Mouse (Mus musculus): Measurements from ENCODE around the gene Rffl. TPM values are rescaled to one million over a fixed set of nuclear protein-coding genes. Genes with fewer than 3 reads are reported as not detected.

Rffl gene
- 10 to 100 TPM; 13.8 to 14.4 (median 14.3) TPM for total RNA-seq (2022)

GRCm38 (mm10) chr11:82871031-82871446 is at the start of gene Rffl:
Gene Rffl, minus strand, starts transcription at chr11:82871210.
- peak; percentile 79 to 85 for DNase-seq (ENCODE audit: low spot score in 2 of 2)

- no peak for DNase-seq (ENCODE audit: low spot score in 2 of 2)
These were observed 49.8 kb upstream of the Rffl start for GRCm38 (mm10) chr11:82920768-82921167.

- DNase-seq (ENCODE audit: low spot score in 2 of 2) = peak in 1 of 2 experiments; percentile 50
These were observed 43.8 kb upstream of the Rffl start for GRCm38 (mm10) chr11:82914711-82915352.

- DNase-seq (ENCODE audit: low spot score in 2 of 2) = no peak
These were observed 39.8 kb upstream of the Rffl start for GRCm38 (mm10) chr11:82910679-82911389.

- DNase-seq (ENCODE audit: low spot score in 2 of 2) = no peak
These were observed 39.2 kb upstream of the Rffl start, which contains the start of gene Unc45b for GRCm38 (mm10) chr11:82910250-82910649. Gene Unc45b, plus strand, starts transcription at chr11:82910550.

GRCm38 (mm10) chr11:82908608-82908989 is 37.6 kb upstream of the Rffl start:
- no peak for DNase-seq (ENCODE audit: low spot score in 2 of 2)

- DNase-seq (ENCODE audit: low spot score in 2 of 2) = peak; percentile 80 to 94
These were observed 36.9 kb upstream of the Rffl start, which contains the start of gene Nle1 for GRCm38 (mm10) chr11:82907651-82908607. Gene Nle1, minus strand, starts transcription at chr11:82908411.

- DNase-seq (ENCODE audit: low spot score in 2 of 2) = no peak
These were observed 34.8 kb upstream of the Rffl start for GRCm38 (mm10) chr11:82905816-82906215.

GRCm38 (mm10) chr11:82904952-82905351 is 33.9 kb upstream of the Rffl start:
- no peak for DNase-seq (ENCODE audit: low spot score in 2 of 2)

GRCm38 (mm10) chr11:82901606-82902310 is 30.7 kb upstream of the Rffl start:
- DNase-seq (ENCODE audit: low spot score in 2 of 2) = no peak

- DNase-seq (ENCODE audit: low spot score in 2 of 2) = no peak
These were observed 28.7 kb upstream of the Rffl start for GRCm38 (mm10) chr11:82899720-82900119.

- no peak for DNase-seq (ENCODE audit: low spot score in 2 of 2)
These were observed 26.5 kb upstream of the Rffl start for GRCm38 (mm10) chr11:82897478-82897877.

GRCm38 (mm10) chr11:82891936-82892335 is 20.9 kb upstream of the Rffl start, which contains the start of gene Fndc8:
Gene Fndc8, plus strand, starts transcription at chr11:82892124.
- DNase-seq (ENCODE audit: low spot score in 2 of 2) = no peak

- DNase-seq (ENCODE audit: low spot score in 2 of 2) = peak; percentile 87
These were observed 19.3 kb upstream of the Rffl start, which contains the start of gene Rad51d for GRCm38 (mm10) chr11:82890342-82890762. Gene Rad51d, minus strand, starts transcription at chr11:82890614.

GRCm38 (mm10) chr11:82889524-82890341 is 18.7 kb upstream of the Rffl start:
- no peak for DNase-seq (ENCODE audit: low spot score in 2 of 2)

GRCm38 (mm10) chr11:82888491-82888946 is 17.5 kb upstream of the Rffl start:
- DNase-seq (ENCODE audit: low spot score in 2 of 2) = no peak

- no peak for DNase-seq (ENCODE audit: low spot score in 2 of 2)
These were observed 15.5 kb upstream of the Rffl start for GRCm38 (mm10) chr11:82886559-82886958.

- DNase-seq (ENCODE audit: low spot score in 2 of 2) = no peak
These were observed 12.2 kb upstream of the Rffl start for GRCm38 (mm10) chr11:82883180-82883579.

GRCm38 (mm10) chr11:82877726-82878344 is 6.8 kb upstream of the Rffl start:
- no peak for DNase-seq (ENCODE audit: low spot score in 2 of 2)

Data from left cerebral cortex, adult 8-10 months (tissue).